Mouse (Mus musculus) midbrain, postnatal 0 days (tissue): ENCODE results near the gene Cox7b2. TPM values are rescaled to one million over a fixed set of nuclear protein-coding genes. Genes with fewer than 3 reads are reported as not detected.
"Not testable (repeated sequence)": the region's sequence is repeated elsewhere in the genome, so short reads cannot be mapped to it uniquely, and the experiment has no call there.

ENCODE experiments used
- ATAC-seq: fragments of 200-750 bp; cut with Nextera tagmentation; 2 replicates; pipeline ENCODE4 v1.8.0; 2017; ENCODE audit warnings: moderate number of reproducible peaks, mild to moderate bottlenecking, moderate TSS enrichment, moderate library complexity; ENCODE audit not compliant: low FRiP score
- DNase-seq: peaks from one replicate; pipeline ENCODE4 v3.0.0-alpha.2; 2015; ENCODE audit warnings: low spot score
- H3K27ac ChIP-seq: fragments of 300-500 bp; sonication (generic); 2 replicates; pipeline ENCODE4 v1.5.1; 2014; ENCODE audit warnings: low read depth, mild to moderate bottlenecking, low read length, mixed read lengths
- H3K27me3 ChIP-seq: fragments of 300-500 bp; sonication (generic); 2 replicates; pipeline ENCODE4 v1.6.1; 2014; ENCODE audit warnings: low read length, control low read depth, mixed read lengths; ENCODE audit not compliant: insufficient read depth
- H3K36me3 ChIP-seq: fragments of 300-500 bp; sonication (generic); 2 replicates; pipeline ENCODE4 v1.6.1; 2014; ENCODE audit warnings: low read length, control low read depth, mixed read lengths; ENCODE audit not compliant: insufficient read depth
- H3K4me1 ChIP-seq: fragments of 300-500 bp; sonication (generic); 2 replicates; pipeline ENCODE4 v1.6.1; 2014; ENCODE audit warnings: mild to moderate bottlenecking, control low read depth, antibody characterized with exemption, low read length, mixed read lengths; ENCODE audit not compliant: insufficient read depth
- H3K4me2 ChIP-seq: fragments of 300-500 bp; sonication (generic); 2 replicates; pipeline ENCODE4 v1.6.1; 2014; ENCODE audit warnings: low read depth, mild to moderate bottlenecking, low read length, mixed read lengths; ENCODE audit not compliant: poor library complexity, severe bottlenecking
- H3K4me3 ChIP-seq: fragments of 300-500 bp; sonication (generic); 2 replicates; pipeline ENCODE4 v1.5.1; 2014; ENCODE audit warnings: low read depth, mild to moderate bottlenecking, low read length, moderate library complexity
- H3K9ac ChIP-seq: fragments of 300-500 bp; sonication (generic); replicated peaks from 2 replicates; pipeline ENCODE4 v1.6.1; 2014; ENCODE audit warnings: mild to moderate bottlenecking, low read length, moderate library complexity, mixed read lengths; ENCODE audit not compliant: poor library complexity, severe bottlenecking
- H3K9me3 ChIP-seq: fragments of 300-500 bp; sonication (generic); 2 replicates; pipeline ENCODE4 v1.6.1; 2016; ENCODE audit warnings: low read length, control low read depth
- CTCF ChIP-seq: IDR thresholded peaks from 2 replicates; pipeline ENCODE4 v1.5.1; 2016; ENCODE audit warnings: antibody characterized with exemption, mild to moderate bottlenecking
- WGBS: fragments of 180-500 bp; shearing (Covaris S2); extraction: QIAGEN DNeasy Blood & Tissue Kit; methylation state at CpG from one replicate; pipeline ENCODE4 v1.1.7; 2014; 5-methylcytosine and 5-hydroxymethylcytosine counted together
- polyA plus RNA-seq: library from polyadenylated mRNA; unstranded; fragments of >200 nt; fragmentation: Nextera tagmentation; extraction: Ambion mirVana; gene quantifications from 2 replicates; pipeline ENCODE4 v1.2.1, GENCODE M21; 2015
- total RNA-seq: library from RNA; depleted of rRNA; stranded (reverse); fragments of >200 nt; gene quantifications from 2 replicates; pipeline ENCODE4 v1.2.3, GENCODE M21; 2014; rRNA removed

Gene Cox7b2
- total RNA-seq (not detected in 2 replicates), polyA plus RNA-seq (1.2 and 1.5 TPM in 2 replicates)

DNA sequence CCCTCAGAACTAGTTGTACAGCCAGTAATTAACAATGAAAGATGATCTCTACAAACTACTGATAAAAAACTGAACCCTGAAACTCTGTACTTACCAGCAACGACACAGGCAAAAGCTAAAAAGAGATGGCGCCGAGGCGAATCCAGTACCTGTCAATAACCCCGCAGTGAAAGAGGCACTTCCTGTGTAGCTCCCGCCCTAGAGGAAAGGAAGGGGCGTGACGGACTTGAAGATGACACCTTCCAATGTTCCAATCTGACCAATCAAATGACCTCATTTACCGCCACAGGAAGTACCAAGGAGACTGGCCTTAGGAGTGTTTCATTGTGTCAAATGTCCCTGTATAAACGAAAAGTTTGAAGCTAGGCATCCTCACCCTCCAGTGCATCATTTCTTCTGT, at the start of gene Cox7b2:
TSS of gene Cox7b2 (minus strand) at position 127 of the 400 bp plus-strand sequence.
- Histone ChIP-seq H3K9ac (no peak within 1 kb of the TSS), H3K4me2 (no peak within 1 kb of the TSS), H3K9me3 (no peaks in the 10 kb centered on the region), H3K27me3 (no peaks in the 10 kb centered on the region), H3K27ac (no peak within 1 kb of the TSS), H3K4me3 (no peak within 1 kb of the TSS), H3K36me3 (no peaks in the 10 kb centered on the region), H3K4me1 (no peaks in the 10 kb centered on the region)
- no peak for ATAC-seq
- no peak for DNase-seq
- WGBS, result 96% methylated on average over 10 of the region's 10 CpGs
- no peak for TF ChIP-seq CTCF

GRCm38 (mm10) chr5:71595321-71595720, 47.3 kb upstream of the Cox7b2 start:
- H3K9me3 ChIP-seq, result no peaks in the 10 kb centered on the region
- no peaks in the 10 kb centered on the region for H3K27me3 ChIP-seq
- H3K36me3 ChIP-seq, result no peaks in the 10 kb centered on the region
- no peak overlapping the region for H3K9ac ChIP-seq
- WGBS, result 78% methylated on average over 2 of the region's 2 CpGs
- no peak overlapping the region for H3K4me2 ChIP-seq
- no peaks in the 10 kb centered on the region for H3K4me1 ChIP-seq
- no peak for TF ChIP-seq CTCF
- DNase-seq (no peak), ATAC-seq (no peak)
- H3K4me3 ChIP-seq, result no peak overlapping the region
- no peak overlapping the region for H3K27ac ChIP-seq

DNA sequence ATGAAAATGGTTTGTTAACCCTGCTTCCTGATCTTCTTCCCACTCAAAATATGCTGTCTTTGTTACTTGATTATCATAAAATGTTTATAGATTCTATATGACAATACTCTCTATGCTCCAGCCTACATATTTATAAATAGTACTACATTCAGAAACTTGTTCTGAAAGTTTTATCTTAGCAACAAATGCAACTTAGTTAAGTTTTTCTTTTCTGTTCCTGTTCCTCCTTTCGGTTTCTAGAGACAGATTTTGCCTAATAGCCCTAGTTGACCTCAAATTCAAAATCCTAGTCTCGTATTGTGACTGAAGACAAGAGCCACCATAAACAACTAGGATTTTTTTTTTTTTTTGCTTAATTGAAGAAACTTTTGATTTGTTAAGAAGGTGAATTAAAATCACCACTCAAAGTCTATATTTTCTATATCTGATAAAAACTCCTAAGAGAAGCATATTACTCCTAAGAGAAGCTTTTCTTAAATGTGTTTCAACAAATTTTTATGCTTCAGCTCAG, 45.8 kb upstream of the Cox7b2 start:
- H3K4me1 ChIP-seq, result no peaks in the 10 kb centered on the region
- no peak for DNase-seq
- 94% methylated on average over 2 of the region's 2 CpGs for WGBS
- H3K27me3 ChIP-seq, result no peaks in the 10 kb centered on the region
- no peak for TF ChIP-seq CTCF
- no peak overlapping the region for H3K4me3 ChIP-seq
- no peak overlapping the region for H3K9ac ChIP-seq
- no peak for ATAC-seq
- no peaks in the 10 kb centered on the region for H3K9me3 ChIP-seq
- no peaks in the 10 kb centered on the region for H3K36me3 ChIP-seq
- H3K27ac ChIP-seq, result no peak overlapping the region
- H3K4me2 ChIP-seq, result no peak overlapping the region

DNA sequence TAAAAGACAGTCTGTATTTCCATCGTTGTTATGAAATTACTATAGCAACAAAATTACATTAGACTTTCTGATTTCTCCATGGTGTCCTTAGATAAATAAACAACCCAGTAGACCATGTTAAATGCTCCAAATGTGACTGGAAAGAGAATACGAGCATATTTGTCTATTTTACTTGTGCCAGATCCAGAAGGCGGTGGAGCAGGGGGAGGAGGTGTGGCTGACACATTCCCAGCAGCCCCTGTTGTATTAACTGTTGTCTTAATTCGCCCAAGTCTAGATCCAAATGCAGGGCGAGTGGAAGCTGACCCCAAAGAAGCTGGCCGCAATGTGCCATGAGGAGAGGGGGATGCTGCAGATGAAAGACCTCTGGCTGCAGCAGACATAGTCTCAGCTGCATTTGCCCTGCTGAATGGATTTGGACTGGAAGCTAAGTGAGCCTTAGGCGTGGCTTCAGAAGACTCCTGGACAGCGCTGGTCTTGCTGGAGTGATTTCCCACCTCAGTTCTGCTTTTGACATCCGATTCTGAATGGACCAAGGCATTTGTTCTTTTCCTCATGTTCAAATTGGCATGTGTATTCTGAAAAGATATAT, 23.7 kb upstream of the Cox7b2 start:
- no peak overlapping the region for H3K27ac ChIP-seq
- H3K4me3 ChIP-seq, result no peak overlapping the region
- TF ChIP-seq CTCF, result no peak
- no peak overlapping the region for H3K9ac ChIP-seq
- H3K36me3 ChIP-seq, result no peaks in the 10 kb centered on the region
- H3K27me3 ChIP-seq, result no peaks in the 10 kb centered on the region
- no peaks in the 10 kb centered on the region for H3K9me3 ChIP-seq
- no peak for ATAC-seq
- WGBS, result 80% methylated on average over 9 of the region's 9 CpGs
- DNase-seq, result no peak
- H3K4me2 ChIP-seq, result no peak overlapping the region
- no peaks in the 10 kb centered on the region for H3K4me1 ChIP-seq

DNA sequence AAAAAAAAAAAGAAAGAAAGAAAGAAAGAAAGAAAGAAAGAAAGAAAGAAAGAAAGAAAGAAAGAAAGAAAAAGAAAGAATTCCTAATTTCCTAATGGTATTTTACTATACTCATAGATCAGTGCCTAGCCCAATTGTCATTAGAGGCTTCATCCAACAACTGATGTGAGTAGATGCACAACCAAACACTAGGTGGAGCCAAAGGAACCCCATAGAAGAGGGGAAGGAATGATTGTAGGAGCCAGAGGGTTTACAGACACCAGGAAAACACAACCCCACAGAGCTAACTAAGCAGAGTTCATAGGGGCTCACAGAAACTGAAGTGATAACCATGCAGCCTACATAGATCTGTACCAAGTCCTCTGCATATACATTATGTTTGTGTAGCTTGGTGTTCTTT, 2.5 kb downstream of the Cox7b2 start:
- H3K36me3 ChIP-seq, result no peaks in the 10 kb centered on the region
- no peak for DNase-seq
- H3K4me2 ChIP-seq, result no peak overlapping the region
- H3K27ac ChIP-seq, result no peak overlapping the region
- H3K27me3 ChIP-seq, result no peaks in the 10 kb centered on the region
- H3K4me1 ChIP-seq, result no peaks in the 10 kb centered on the region
- no peaks in the 10 kb centered on the region for H3K9me3 ChIP-seq
- no peak overlapping the region for H3K4me3 ChIP-seq
- H3K9ac ChIP-seq, result no peak overlapping the region
- ATAC-seq, result no peak
- TF ChIP-seq CTCF, result peak; percentile 14; the same call in 1 of the 2 replicates

- not testable (repeated sequence) for H3K27me3 ChIP-seq, H3K4me2 ChIP-seq, H3K4me1 ChIP-seq, H3K36me3 ChIP-seq, ATAC-seq, H3K9me3 ChIP-seq, DNase-seq, H3K27ac ChIP-seq, H3K4me3 ChIP-seq, H3K9ac ChIP-seq
- WGBS, result 69% methylated on average over 7 of the region's 15 CpGs
Observed at GRCm38 (mm10) chr5:71525486-71525885, 22.5 kb downstream of the Cox7b2 start.
